Mouse (Mus musculus): ENCODE data around the gene Gprc5b. TPM values are rescaled to one million over a fixed set of nuclear protein-coding genes. Genes with fewer than 3 reads are reported as not detected.

The Gprc5b gene
- total and polyA plus RNA-seq, 3 experiments = 0.04 to 0.06 TPM; not detected in 1

GRCm38 (mm10) chr7:118976414-118977166 is 18.4 kb downstream of the Gprc5b start:
- dilution Hi-C loops (cut with MboI; ENCODE audit: extremely low pct_ligation_motif_present, extremely low pct_unique_long_range_greater_than_20kb, low sequenced_read_pairs) (no loop called here), in situ Hi-C loops (cut with MboI; ENCODE audit: low pct_ligation_motif_present, low pct_unique_long_range_greater_than_20kb, low sequenced_read_pairs) (no loop called here)
- Histone ChIP-seq H3K27me3 (replicated peaks) (peaks cover 11% of the 10 kb centered on the region), H3K4me1 (ENCODE audit: control insufficient read depth in 1 of 2, insufficient read depth in 2 of 2) (0 out of 4 replicates have a peak, but pooled peaks cover 0 to 5% of the 10 kb centered on the region in 2 experiments), H3K36me3 (replicated peaks in 1 of 2; ENCODE audit: control insufficient read depth in 1 of 2, insufficient read depth in 1 of 2, low read length in 1 of 2) (no peaks in the 10 kb centered on the region), H3K9ac (ENCODE audit: insufficient read depth, low read depth) (no peak overlapping the region), H3K9me3 (replicated peaks; ENCODE audit: low read length) (no peaks in the 10 kb centered on the region), H3K27ac (ENCODE audit: insufficient read depth, low read depth) (no peak overlapping the region), H3K4me2 (ENCODE audit: insufficient read depth, low read depth, poor library complexity, severe bottlenecking) (peak overlapping the region; percentile 27; the same call in 1 of the 2 replicates), H3K79me2 (replicated peaks; ENCODE audit: control insufficient read depth, extremely low read depth, insufficient read depth, poor library complexity, severe bottlenecking) (no peaks in the 10 kb centered on the region), H3K4me3 (replicated peaks in 1 of 3; ENCODE audit: low read depth in 2 of 3, low read length in 2 of 3, poor library complexity in 1 of 3) (no peak overlapping the region)
- DNase-seq (ENCODE audit: extremely low read depth) = peak; percentile 5
- no peak for TF ChIP-seq TCF12 (IDR thresholded peaks at IDR 0.05; ENCODE audit: low read depth, low read length)
- TF ChIP-seq ETS1 (conservative IDR thresholded peaks at IDR 0.05; ENCODE audit: low read depth, low read length) = no peak
- no peak for TF ChIP-seq ZC3H11A (IDR thresholded peaks at IDR 0.05; ENCODE audit: low read depth, low read length)
- TF ChIP-seq E2F4 (IDR thresholded peaks at IDR 0.05; ENCODE audit: insufficient replicate concordance, low read depth, low read length) = no peak
- TF ChIP-seq POLR2A (IDR thresholded peaks at IDR 0.05; ENCODE audit: low read depth, low read length) = no peak
- no peak for TF ChIP-seq PAX5 (IDR thresholded peaks at IDR 0.05; ENCODE audit: low read length)
- no peak for TF ChIP-seq SMC3 (IDR thresholded peaks at IDR 0.05; ENCODE audit: low read depth, low read length)
- no peak for TF ChIP-seq ELF1 (IDR thresholded peaks at IDR 0.05; ENCODE audit: low read depth, low read length)
- no peak for TF ChIP-seq RAD21 (IDR thresholded peaks at IDR 0.05; ENCODE audit: low read depth, low read length)
- TF ChIP-seq ZNF384 (IDR thresholded peaks at IDR 0.05; ENCODE audit: low read depth, low read length) = no peak
- no peak for TF ChIP-seq SIN3A (IDR thresholded peaks at IDR 0.05; ENCODE audit: low read length)
- no peak for TF ChIP-seq HCFC1 (IDR thresholded peaks at IDR 0.05; ENCODE audit: low read depth, low read length)
- no peak for TF ChIP-seq USF2 (conservative IDR thresholded peaks at IDR 0.05; ENCODE audit: low read depth, low read length)

- Histone ChIP-seq H3K27me3 (replicated peaks) (peaks cover 11% of the 10 kb centered on the region), H3K9me3 (replicated peaks; ENCODE audit: low read length) (no peaks in the 10 kb centered on the region), H3K36me3 (replicated peaks in 1 of 2; ENCODE audit: control insufficient read depth in 1 of 2, insufficient read depth in 1 of 2, low read length in 1 of 2) (no peaks in the 10 kb centered on the region), H3K27ac (ENCODE audit: insufficient read depth, low read depth) (no peak overlapping the region), H3K4me1 (ENCODE audit: control insufficient read depth in 1 of 2, insufficient read depth in 2 of 2) (0 out of 4 replicates have a peak, but pooled peaks cover 0 to 5% of the 10 kb centered on the region in 2 experiments), H3K4me3 (replicated peaks in 1 of 3; ENCODE audit: low read depth in 2 of 3, low read length in 2 of 3, poor library complexity in 1 of 3) (no peak overlapping the region), H3K4me2 (ENCODE audit: insufficient read depth, low read depth, poor library complexity, severe bottlenecking) (no peak overlapping the region), H3K9ac (ENCODE audit: insufficient read depth, low read depth) (no peak overlapping the region), H3K79me2 (replicated peaks; ENCODE audit: control insufficient read depth, extremely low read depth, insufficient read depth, poor library complexity, severe bottlenecking) (no peaks in the 10 kb centered on the region)
- DNase-seq (ENCODE audit: extremely low read depth) = no peak
- no peak for TF ChIP-seq MXI1 (IDR thresholded peaks at IDR 0.05; ENCODE audit: low read depth, low read length)
- no peak for TF ChIP-seq IRF4 (IDR thresholded peaks at IDR 0.05; ENCODE audit: low read depth, low read length)
- dilution Hi-C loops (cut with MboI; ENCODE audit: extremely low pct_ligation_motif_present, extremely low pct_unique_long_range_greater_than_20kb, low sequenced_read_pairs) = no loop called here
- in situ Hi-C loops (cut with MboI; ENCODE audit: low pct_ligation_motif_present, low pct_unique_long_range_greater_than_20kb, low sequenced_read_pairs) = no loop called here
Measured at GRCm38 (mm10) chr7:118975837-118976236, 19.2 kb downstream of the Gprc5b start.
